Mouse (Mus musculus) embryonic facial prominence, embryonic 13.5 days (tissue): ENCODE measurements at regions not wholly inside any gene's neighbourhood (a gene's known extent, or its start where the extent isn't known, plus 50 kb on each side); places are given as distances from the start of the nearest gene placed in this dataset.

Experiments
- ATAC-seq: fragments of 200-750 bp; cut with Nextera tagmentation; 2 replicates; pipeline ENCODE4 v1.8.0; 2017; ENCODE audit warnings: low read depth; ENCODE audit not compliant: insufficient number of reproducible peaks, insufficient read depth, low FRiP score, low TSS enrichment
- H3K27ac ChIP-seq: fragments of 300-500 bp; sonication (generic); 2 replicates; pipeline ENCODE4 v1.5.1; 2015; ENCODE audit warnings: moderate library complexity, mild to moderate bottlenecking, inconsistent platforms
- H3K27me3 ChIP-seq: fragments of 300-500 bp; sonication (generic); 2 replicates; pipeline ENCODE4 v1.6.1; 2015; ENCODE audit warnings: mild to moderate bottlenecking, inconsistent platforms
- H3K36me3 ChIP-seq: fragments of 300-500 bp; sonication (generic); 2 replicates; pipeline ENCODE4 v1.6.1; 2015; ENCODE audit warnings: mild to moderate bottlenecking, inconsistent platforms
- H3K4me1 ChIP-seq: fragments of 300-500 bp; sonication (generic); 2 replicates; pipeline ENCODE4 v1.6.1; 2015; ENCODE audit warnings: inconsistent platforms
- H3K4me2 ChIP-seq: fragments of 300-500 bp; sonication (generic); 2 replicates; pipeline ENCODE4 v1.6.1; 2015; ENCODE audit warnings: moderate library complexity, mild to moderate bottlenecking, inconsistent platforms
- H3K4me3 ChIP-seq: fragments of 300-500 bp; sonication (generic); 2 replicates; pipeline ENCODE4 v1.5.1; 2015; ENCODE audit warnings: mild to moderate bottlenecking, inconsistent platforms
- H3K9ac ChIP-seq: fragments of 300-500 bp; sonication (generic); 2 replicates; pipeline ENCODE4 v1.6.1; 2015; ENCODE audit warnings: mild to moderate bottlenecking, inconsistent platforms
- H3K9me3 ChIP-seq: fragments of 300-500 bp; sonication (generic); 2 replicates; pipeline ENCODE4 v1.6.1; 2016; ENCODE audit warnings: inconsistent platforms
- WGBS: fragments of 180-500 bp; shearing (Covaris S2); methylation state at CpG from one replicate; pipeline ENCODE4 v1.1.7; 2015; ENCODE audit warnings: mixed read lengths; 5-methylcytosine and 5-hydroxymethylcytosine counted together

- Histone ChIP-seq H3K36me3 (no peaks in the 10 kb centered on the region), H3K4me1 (peaks cover 5% of the 10 kb centered on the region), H3K4me2 (no peak overlapping the region), H3K9ac (no peak overlapping the region), H3K9me3 (no peaks in the 10 kb centered on the region), H3K27ac (no peak overlapping the region), H3K27me3 (no peaks in the 10 kb centered on the region; the same call in 1 of the 2 replicates), H3K4me3 (no peak overlapping the region)
- no peak for ATAC-seq
- 35% methylated on average over 17 of the region's 17 CpGs for WGBS
These were observed 51.2 kb upstream of the Tmem72 start for GRCm38 (mm10) chr6:116767738-116768522.

GRCm38 (mm10) chr6:116774954-116775675 is 58.4 kb upstream of the Tmem72 start:
- no peaks in the 10 kb centered on the region for H3K27me3 ChIP-seq
- H3K9me3 ChIP-seq, result no peaks in the 10 kb centered on the region
- no peak for ATAC-seq
- no peak overlapping the region for H3K27ac ChIP-seq
- H3K4me1 ChIP-seq, result no peaks in the 10 kb centered on the region
- H3K36me3 ChIP-seq, result no peaks in the 10 kb centered on the region
- no peak overlapping the region for H3K4me2 ChIP-seq
- no peak overlapping the region for H3K4me3 ChIP-seq
- 35% methylated on average over 12 of the region's 12 CpGs for WGBS
- no peak overlapping the region for H3K9ac ChIP-seq

DNA sequence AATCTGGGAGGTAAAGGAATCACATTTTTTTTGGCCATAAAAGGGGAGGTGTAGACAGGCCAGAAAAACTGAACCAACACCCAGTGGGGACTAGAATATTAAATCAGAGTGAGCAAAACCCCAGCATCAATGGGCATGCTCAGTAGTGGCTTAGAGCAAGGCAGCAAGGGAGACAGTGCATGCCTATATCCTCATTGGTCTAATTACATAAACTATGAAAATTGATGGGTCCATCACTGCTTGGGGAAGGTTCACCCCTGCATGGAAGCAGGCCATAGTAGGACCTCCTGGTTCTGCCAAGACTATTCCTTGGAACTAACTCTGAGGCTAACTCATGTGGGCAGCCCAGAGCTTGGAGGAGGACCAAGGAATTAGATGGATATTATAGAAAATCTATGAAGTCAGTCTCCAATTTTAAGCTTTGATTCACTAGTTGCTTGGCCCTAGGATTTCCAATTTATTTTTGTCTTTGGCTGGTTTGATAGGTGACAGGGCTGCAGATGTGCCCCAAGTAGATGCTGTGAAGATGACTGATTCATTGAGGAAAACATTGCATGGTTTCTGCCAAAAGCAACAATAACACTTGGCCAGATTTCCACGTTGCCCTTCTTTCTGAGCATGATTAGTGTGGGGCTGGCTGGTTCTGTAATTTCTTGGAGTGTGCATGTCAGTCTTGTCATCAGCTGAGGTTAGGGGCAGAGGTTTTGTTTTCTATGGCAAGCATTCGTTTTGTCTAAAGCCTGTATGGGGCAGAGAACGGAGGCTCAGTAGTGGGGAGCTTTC is 70.0 kb upstream of the Tmem72 start:
- ATAC-seq, result no peak
- Histone ChIP-seq H3K9me3 (peaks cover 6% of the 10 kb centered on the region; the same call in 1 of the 2 replicates), H3K9ac (no peak overlapping the region), H3K36me3 (no peaks in the 10 kb centered on the region), H3K4me3 (no peak overlapping the region), H3K27ac (no peak overlapping the region), H3K4me1 (no peaks in the 10 kb centered on the region), H3K27me3 (no peaks in the 10 kb centered on the region), H3K4me2 (no peak overlapping the region)
- WGBS, result 51% methylated on average over 3 of the region's 3 CpGs

DNA sequence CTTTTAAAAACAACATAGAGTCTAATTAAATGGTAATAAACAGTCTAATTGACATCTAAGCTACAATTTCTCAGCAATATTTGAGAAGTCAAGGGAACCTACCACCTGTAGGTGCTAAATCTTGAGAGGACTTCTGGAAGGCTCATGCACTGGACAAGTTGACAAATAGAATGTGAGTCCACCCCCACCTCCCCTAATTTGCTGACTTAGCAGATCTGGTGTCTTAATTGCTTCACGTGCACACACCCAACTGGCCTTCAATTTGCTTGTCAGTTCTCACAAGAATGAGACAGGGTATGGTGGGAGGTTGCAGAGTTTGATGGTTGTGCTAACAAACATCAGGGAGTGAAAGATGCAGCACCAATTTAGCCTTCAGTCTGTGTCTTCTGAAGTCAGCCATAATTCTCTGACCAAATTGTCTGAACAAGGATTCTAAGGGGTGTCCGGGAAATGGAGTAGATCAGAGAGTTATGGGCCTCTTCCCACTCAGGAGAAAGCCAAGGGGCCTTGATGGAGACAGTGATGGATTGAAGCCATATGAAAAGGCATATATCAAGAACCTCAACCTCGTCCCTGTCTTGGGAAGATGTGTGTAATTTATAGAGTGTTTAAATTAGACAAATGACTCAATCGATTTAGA is 76.7 kb upstream of the Tmem72 start:
- peaks cover 9% of the 10 kb centered on the region; the same call in 1 of the 2 replicates for H3K4me1 ChIP-seq
- no peak overlapping the region for H3K4me3 ChIP-seq
- H3K9ac ChIP-seq, result no peak overlapping the region
- H3K9me3 ChIP-seq, result no peaks in the 10 kb centered on the region
- H3K27me3 ChIP-seq, result no peaks in the 10 kb centered on the region
- no peak overlapping the region for H3K4me2 ChIP-seq
- 62% methylated on average over 4 of the region's 4 CpGs for WGBS
- no peak for ATAC-seq
- H3K36me3 ChIP-seq, result no peaks in the 10 kb centered on the region
- no peak overlapping the region for H3K27ac ChIP-seq

DNA sequence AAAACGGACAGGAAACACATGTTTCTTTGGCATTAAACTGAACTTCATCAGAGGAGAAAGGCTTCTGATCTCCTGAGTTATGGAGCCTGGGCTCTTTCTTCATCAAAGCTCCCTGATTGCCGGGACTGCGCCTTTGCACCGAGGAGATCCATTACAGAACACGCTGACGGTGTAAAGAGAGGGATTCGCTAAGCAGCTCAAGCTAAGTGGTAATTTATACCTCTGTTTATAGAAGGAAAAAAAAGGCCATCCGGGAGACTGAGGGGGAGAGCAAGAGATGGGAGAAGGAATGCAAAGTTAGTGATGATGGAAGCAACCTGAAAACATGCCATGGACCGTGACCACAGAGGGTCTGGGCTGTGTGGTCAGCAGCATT is 77.2 kb upstream of the Tmem72 start:
- Histone ChIP-seq H3K4me2 (no peak overlapping the region), H3K36me3 (no peaks in the 10 kb centered on the region), H3K4me3 (no peak overlapping the region), H3K27ac (no peak overlapping the region), H3K27me3 (no peaks in the 10 kb centered on the region), H3K4me1 (peaks cover 9% of the 10 kb centered on the region; the same call in 1 of the 2 replicates), H3K9me3 (no peaks in the 10 kb centered on the region), H3K9ac (no peak overlapping the region)
- 48% methylated on average over 9 of the region's 9 CpGs for WGBS
- ATAC-seq, result no peak

DNA sequence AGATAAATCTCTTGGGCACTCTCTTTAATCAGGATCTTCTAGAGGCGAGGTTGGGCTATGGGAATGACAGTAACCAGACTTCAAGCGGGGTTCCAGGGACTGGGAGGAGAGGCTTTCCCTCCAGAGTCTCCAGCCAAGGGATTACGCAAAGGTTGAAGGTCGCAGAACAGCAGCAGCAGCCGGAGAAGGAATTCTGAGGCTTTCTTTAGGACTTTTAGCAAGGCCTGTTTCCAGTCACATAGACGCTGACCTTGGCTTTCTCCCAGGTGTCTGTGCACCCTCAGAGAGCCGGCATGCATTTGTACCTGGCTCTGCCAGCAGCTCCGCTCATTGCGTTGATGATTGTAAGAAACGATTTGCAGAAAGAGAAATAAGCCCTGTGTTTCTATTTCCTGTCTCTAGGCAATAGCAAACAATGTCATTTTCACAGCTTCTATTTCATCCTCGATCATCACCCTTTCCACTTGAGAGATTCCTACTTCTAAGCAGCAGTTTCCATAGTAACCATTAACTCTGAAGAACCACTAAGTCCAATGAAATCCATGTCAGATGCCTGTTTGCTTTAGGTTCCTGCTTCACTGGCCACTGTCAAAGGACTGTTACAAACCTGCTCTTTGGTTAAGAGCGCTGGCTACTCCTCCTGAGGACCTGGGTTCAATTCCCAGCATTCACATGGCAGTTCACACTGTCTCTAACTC is 104.7 kb upstream of the Tmem72 start:
- H3K9me3 ChIP-seq, result no peaks in the 10 kb centered on the region
- H3K4me3 ChIP-seq, result no peak overlapping the region
- peaks cover 11% of the 10 kb centered on the region; the same call in 1 of the 2 replicates for H3K4me1 ChIP-seq
- H3K27ac ChIP-seq, result no peak overlapping the region
- no peaks in the 10 kb centered on the region for H3K36me3 ChIP-seq
- H3K9ac ChIP-seq, result no peak overlapping the region
- no peak for ATAC-seq
- no peaks in the 10 kb centered on the region for H3K27me3 ChIP-seq
- no peak overlapping the region for H3K4me2 ChIP-seq
- 62% methylated on average over 12 of the region's 12 CpGs for WGBS

GRCm38 (mm10) chr6:116822605-116823004 is 105.9 kb upstream of the Tmem72 start:
- no peaks in the 10 kb centered on the region for H3K36me3 ChIP-seq
- H3K27me3 ChIP-seq, result no peaks in the 10 kb centered on the region
- no peak overlapping the region for H3K9ac ChIP-seq
- no peak overlapping the region for H3K4me2 ChIP-seq
- H3K4me3 ChIP-seq, result no peak overlapping the region
- WGBS, result 92% methylated on average over 6 of the region's 6 CpGs
- no peak for ATAC-seq
- peaks cover 11% of the 10 kb centered on the region; the same call in 1 of the 2 replicates for H3K4me1 ChIP-seq
- H3K9me3 ChIP-seq, result no peaks in the 10 kb centered on the region
- H3K27ac ChIP-seq, result no peak overlapping the region

DNA sequence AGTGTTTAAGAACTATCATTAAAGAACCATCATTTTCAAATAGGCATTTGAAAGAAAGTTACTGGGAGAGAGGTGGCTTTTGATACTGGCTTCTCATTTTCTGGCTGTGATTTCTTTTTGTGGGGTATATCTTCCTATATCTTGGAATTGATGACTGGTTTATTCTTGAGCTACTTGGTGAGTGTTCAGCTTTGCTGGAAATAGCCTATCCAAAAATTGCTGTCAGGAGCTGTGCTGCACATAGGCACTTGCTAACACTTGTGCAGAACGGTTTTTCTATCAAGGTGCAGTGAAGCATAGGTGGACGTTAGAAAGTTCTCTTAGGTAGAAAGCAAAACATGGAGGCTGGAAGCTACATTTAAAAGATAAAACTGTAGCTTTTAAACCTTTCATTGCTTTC is 108.9 kb upstream of the Tmem72 start:
- 78% methylated on average over 2 of the region's 2 CpGs for WGBS
- H3K36me3 ChIP-seq, result no peaks in the 10 kb centered on the region
- no peaks in the 10 kb centered on the region for H3K9me3 ChIP-seq
- H3K27me3 ChIP-seq, result no peaks in the 10 kb centered on the region
- no peak overlapping the region for H3K4me2 ChIP-seq
- H3K27ac ChIP-seq, result no peak overlapping the region
- H3K9ac ChIP-seq, result no peak overlapping the region
- no peak overlapping the region for H3K4me3 ChIP-seq
- H3K4me1 ChIP-seq, result peaks cover 13% of the 10 kb centered on the region; the same call in 1 of the 2 replicates
- ATAC-seq, result no peak

- H3K27ac ChIP-seq, result no peak overlapping the region
- 23% methylated on average over 2 of the region's 2 CpGs for WGBS
- H3K27me3 ChIP-seq, result no peaks in the 10 kb centered on the region
- ATAC-seq, result no peak
- no peaks in the 10 kb centered on the region for H3K36me3 ChIP-seq
- H3K4me2 ChIP-seq, result no peak overlapping the region
- no peak overlapping the region for H3K9ac ChIP-seq
- peaks cover 6% of the 10 kb centered on the region; the same call in 1 of the 2 replicates for H3K4me1 ChIP-seq
- no peak overlapping the region for H3K4me3 ChIP-seq
- no peaks in the 10 kb centered on the region for H3K9me3 ChIP-seq
These were observed 112.6 kb upstream of the Tmem72 start for GRCm38 (mm10) chr6:116829341-116829740.

DNA sequence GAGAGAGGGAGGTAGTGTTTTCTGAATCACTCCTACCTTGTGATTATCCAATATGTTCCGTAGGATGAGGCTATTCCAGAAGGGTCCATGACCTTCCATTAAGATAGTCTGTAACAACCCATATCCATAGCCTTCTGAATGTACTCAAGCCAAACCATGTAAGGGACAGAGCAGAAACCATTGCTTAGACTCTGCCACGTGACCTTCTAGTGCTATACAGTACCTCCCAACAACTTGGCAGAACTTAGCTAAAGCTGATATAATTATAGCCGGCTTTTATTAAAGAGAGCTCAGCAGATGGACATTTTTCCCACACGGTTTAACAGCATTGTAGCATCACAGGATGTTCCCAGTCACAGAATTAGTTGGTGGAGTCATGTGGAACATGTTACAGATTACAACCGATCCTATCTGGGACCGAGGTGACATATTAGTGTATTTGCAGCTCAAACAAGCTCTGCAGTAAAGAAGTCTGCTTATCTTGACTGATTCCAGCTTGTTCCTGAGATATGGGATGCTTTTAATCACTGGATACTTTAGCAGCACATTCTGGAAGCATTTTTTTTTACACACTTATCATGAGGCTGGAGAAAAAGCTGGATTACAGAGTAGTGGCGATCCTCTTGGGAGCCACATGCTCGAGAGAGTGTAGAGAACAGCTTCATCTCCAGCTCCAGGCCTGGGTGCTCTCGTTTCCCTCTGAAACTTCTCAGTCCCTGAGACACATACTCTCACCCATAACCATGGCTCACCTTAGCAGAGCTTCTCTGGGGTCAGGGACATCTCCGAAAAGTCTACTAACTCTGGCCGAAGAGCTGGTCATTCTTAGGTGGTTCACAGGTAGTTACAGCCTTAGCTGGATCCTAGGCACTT is 129.5 kb upstream of the Tmem72 start:
- H3K4me3 ChIP-seq, result no peak overlapping the region
- no peaks in the 10 kb centered on the region for H3K9me3 ChIP-seq
- H3K4me1 ChIP-seq, result no peaks in the 10 kb centered on the region
- 82% methylated on average over 11 of the region's 11 CpGs for WGBS
- H3K27me3 ChIP-seq, result no peaks in the 10 kb centered on the region
- no peaks in the 10 kb centered on the region for H3K36me3 ChIP-seq
- no peak for ATAC-seq
- no peak overlapping the region for H3K27ac ChIP-seq
- H3K9ac ChIP-seq, result no peak overlapping the region
- no peak overlapping the region for H3K4me2 ChIP-seq
